8 mouse cellular contexts compared by ENCODE assay signal in the genomic region with DNA sequence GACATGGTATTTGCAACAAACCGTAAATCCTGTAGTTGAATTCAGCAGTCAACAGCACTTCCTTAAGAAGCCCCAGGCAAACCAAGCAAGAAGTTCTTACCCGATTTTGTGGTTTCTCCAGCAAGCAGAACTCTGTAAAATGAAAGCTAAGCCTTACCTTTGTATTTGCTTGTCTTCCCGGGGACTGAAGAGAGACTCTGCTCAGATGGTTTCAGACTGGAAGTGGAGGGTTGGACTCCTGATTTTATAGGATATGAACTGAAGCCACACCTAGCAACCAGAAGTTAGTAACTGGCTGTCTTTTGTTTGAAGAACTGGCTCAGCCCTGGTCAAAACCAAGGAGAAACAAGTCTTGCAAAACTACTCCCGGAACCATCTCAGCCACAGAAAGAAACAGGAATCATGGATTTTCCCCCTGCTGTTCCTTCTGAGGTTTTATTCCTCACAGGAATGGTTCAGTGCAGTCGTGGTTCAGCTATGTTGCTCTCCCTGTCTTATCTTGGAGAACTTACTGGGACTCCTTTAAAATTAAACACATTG. TPM values are rescaled to one million over a fixed set of nuclear protein-coding genes. Genes with fewer than 3 reads are reported as not detected.
DNase-seq lines count a peak whose midpoint lies in the region; ATAC-seq and TF ChIP-seq lines count a peak whose summit lies in the region.

A gene (minus strand): TSS at position 490 of the 540 bp plus-strand sequence.

- H3K4me1 ChIP-seq in hindbrain, embryonic 15.5 days (replicated peaks), result no peaks in the 10 kb centered on the region
- H3K4me1 ChIP-seq in hindbrain, embryonic 13.5 days (replicated peaks), result no peaks in the 10 kb centered on the region
- H3K4me1 ChIP-seq in embryonic facial prominence, embryonic 13.5 days, result peaks cover 19% of the 10 kb centered on the region
- no peaks in the 10 kb centered on the region for H3K4me1 ChIP-seq in lung, embryonic 14.5 days (ENCODE audit: insufficient read depth)
- H3K4me1 ChIP-seq in midbrain, embryonic 10.5 days, result no peaks in the 10 kb centered on the region

- ATAC-seq in hindbrain, embryonic 15.5 days (ENCODE audit: low FRiP score, low read depth), result no peak
- no peak for ATAC-seq in hindbrain, embryonic 13.5 days (ENCODE audit: low FRiP score)
- ATAC-seq in embryonic facial prominence, embryonic 13.5 days (ENCODE audit: insufficient number of reproducible peaks, insufficient read depth, low FRiP score, low TSS enrichment, low read depth), result 0 out of 2 replicates have a peak, but pooled peaks have one; percentile 26
- ATAC-seq in lung, embryonic 14.5 days (ENCODE audit: insufficient read depth), result no peak
- ATAC-seq in cerebellum, adult (ENCODE audit: insufficient number of reproducible peaks, low FRiP score, low TSS enrichment), result no peak

- no peak within 1 kb of the TSS for H3K4me3 ChIP-seq in hindbrain, embryonic 15.5 days
- no peak within 1 kb of the TSS for H3K4me3 ChIP-seq in hindbrain, embryonic 13.5 days
- H3K4me3 ChIP-seq in embryonic facial prominence, embryonic 13.5 days, result peak within 1 kb of the TSS; percentile 36
- H3K4me3 ChIP-seq in lung, embryonic 14.5 days (ENCODE audit: low read depth, low read length), result peak within 1 kb of the TSS; percentile 25
- no peak within 1 kb of the TSS for H3K4me3 ChIP-seq in midbrain, embryonic 10.5 days

- H3K36me3 ChIP-seq in hindbrain, embryonic 15.5 days, result no peaks in the 10 kb centered on the region
- H3K36me3 ChIP-seq in hindbrain, embryonic 13.5 days, result no peaks in the 10 kb centered on the region
- H3K36me3 ChIP-seq in embryonic facial prominence, embryonic 13.5 days, result no peaks in the 10 kb centered on the region
- H3K36me3 ChIP-seq in lung, embryonic 14.5 days (ENCODE audit: insufficient read depth), result no peaks in the 10 kb centered on the region
- no peaks in the 10 kb centered on the region for H3K36me3 ChIP-seq in midbrain, embryonic 10.5 days

- H3K27ac ChIP-seq in hindbrain, embryonic 15.5 days (replicated peaks), result no peak within 1 kb of the TSS
- H3K27ac ChIP-seq in hindbrain, embryonic 13.5 days, result no peak within 1 kb of the TSS
- peak within 1 kb of the TSS; percentile 89 for H3K27ac ChIP-seq in embryonic facial prominence, embryonic 13.5 days
- H3K27ac ChIP-seq in lung, embryonic 14.5 days (ENCODE audit: low read depth), result peak within 1 kb of the TSS; percentile 48; the same call in 1 of the 2 replicates
- H3K27ac ChIP-seq in midbrain, embryonic 10.5 days (replicated peaks), result no peak within 1 kb of the TSS

- H3K9ac ChIP-seq in hindbrain, embryonic 15.5 days, result no peak within 1 kb of the TSS
- no peak within 1 kb of the TSS for H3K9ac ChIP-seq in hindbrain, embryonic 13.5 days
- H3K9ac ChIP-seq in embryonic facial prominence, embryonic 13.5 days, result peak within 1 kb of the TSS; percentile 57
- H3K9ac ChIP-seq in lung, embryonic 14.5 days, result no peak within 1 kb of the TSS

- no peak within 1 kb of the TSS for H3K4me2 ChIP-seq in hindbrain, embryonic 15.5 days
- H3K4me2 ChIP-seq in hindbrain, embryonic 13.5 days, result no peak within 1 kb of the TSS
- H3K4me2 ChIP-seq in embryonic facial prominence, embryonic 13.5 days, result peak within 1 kb of the TSS; percentile 52
- peak within 1 kb of the TSS; percentile 41 for H3K4me2 ChIP-seq in lung, embryonic 14.5 days

- intact Hi-C loops in heart, postnatal 25 days (cut with DNase I), result no loop called here

- no peaks in the 10 kb centered on the region for H3K9me3 ChIP-seq in hindbrain, embryonic 15.5 days
- no peaks in the 10 kb centered on the region for H3K9me3 ChIP-seq in hindbrain, embryonic 13.5 days
- H3K9me3 ChIP-seq in embryonic facial prominence, embryonic 13.5 days, result no peaks in the 10 kb centered on the region
- no peaks in the 10 kb centered on the region for H3K9me3 ChIP-seq in lung, embryonic 14.5 days (ENCODE audit: low read depth, low read length)
- H3K9me3 ChIP-seq in midbrain, embryonic 10.5 days (replicated peaks), result no peaks in the 10 kb centered on the region

- WGBS in hindbrain, embryonic 15.5 days, result 83% methylated on average over 5 of the region's 5 CpGs
- 77% methylated on average over 5 of the region's 5 CpGs for WGBS in hindbrain, embryonic 13.5 days
- 28% methylated on average over 5 of the region's 5 CpGs for WGBS in embryonic facial prominence, embryonic 13.5 days
- 50% methylated on average over 5 of the region's 5 CpGs for WGBS in lung, embryonic 14.5 days
- 73% methylated on average over 5 of the region's 5 CpGs for WGBS in midbrain, embryonic 10.5 days

- H3K27me3 ChIP-seq in hindbrain, embryonic 15.5 days, result no peaks in the 10 kb centered on the region
- H3K27me3 ChIP-seq in hindbrain, embryonic 13.5 days, result no peaks in the 10 kb centered on the region
- H3K27me3 ChIP-seq in embryonic facial prominence, embryonic 13.5 days, result no peaks in the 10 kb centered on the region
- no peaks in the 10 kb centered on the region for H3K27me3 ChIP-seq in lung, embryonic 14.5 days (ENCODE audit: insufficient read depth, low read length)
- H3K27me3 ChIP-seq in midbrain, embryonic 10.5 days (ENCODE audit: low read depth, poor library complexity, severe bottlenecking), result no peaks in the 10 kb centered on the region

- TF ChIP-seq CTCF in lung, embryonic 14.5 days (IDR thresholded peaks at IDR 0.05; ENCODE audit: low read depth), result no peak

- peak; percentile 14 for DNase-seq in heart, postnatal 25 days (ENCODE audit: low spot score)
- peak; percentile 34 for DNase-seq in lung, embryonic 14.5 days
- peak; percentile 22 for DNase-seq in urinary bladder, postnatal 25 days (ENCODE audit: low spot score)
- no peak for DNase-seq in midbrain, embryonic 10.5 days (ENCODE audit: low spot score)

RNA-seq across cellular contexts. Expression of the gene that starts here (rescaled TPM):
- 11.8 and 11.9 TPM in 2 replicates for polyA plus RNA-seq in hindbrain, embryonic 15.5 days (2015; fragmentation: Nextera tagmentation; extraction: Ambion mirVana)
- 8.4 and 9.5 TPM in 2 replicates for polyA plus RNA-seq in hindbrain, embryonic 13.5 days (2015; fragmentation: Nextera tagmentation; extraction: Ambion mirVana)
- 170 and 203 TPM in 2 replicates for polyA plus RNA-seq in embryonic facial prominence, embryonic 13.5 days (2015; fragmentation: Nextera tagmentation; extraction: Ambion mirVana)
- total RNA-seq in heart, postnatal 25 days (2021), result 10 to 100 TPM; 21.4 to 25.4 TPM
- polyA plus RNA-seq in lung, embryonic 14.5 days (2014; fragmentation: Nextera tagmentation; extraction: Ambion mirVana), result 91.5 and 111 TPM in 2 replicates
- polyA plus RNA-seq in midbrain, embryonic 10.5 days (2016; fragmentation: Nextera tagmentation; extraction: Ambion mirVana), result 1.6 and 3.1 TPM in 2 replicates

Comparison
In these comparisons a context has a peak if more than half of its experiments do, and no peak if none do; other contexts are left out.
1. H3K27ac ChIP-seq: peak in embryonic facial prominence, embryonic 13.5 days (single experiment) and lung, embryonic 14.5 days (single experiment); none in hindbrain, embryonic 15.5 days (single experiment), hindbrain, embryonic 13.5 days (single experiment) and midbrain, embryonic 10.5 days (single experiment).
2. H3K4me2 ChIP-seq: peak in embryonic facial prominence, embryonic 13.5 days (single experiment) and lung, embryonic 14.5 days (single experiment); none in hindbrain, embryonic 15.5 days (single experiment) and hindbrain, embryonic 13.5 days (single experiment).
3. H3K4me3 ChIP-seq: peak in embryonic facial prominence, embryonic 13.5 days (single experiment) and lung, embryonic 14.5 days (single experiment); none in hindbrain, embryonic 15.5 days (single experiment), hindbrain, embryonic 13.5 days (single experiment) and midbrain, embryonic 10.5 days (single experiment).